Mouse (Mus musculus): Measurements from ENCODE around the gene 1600002K03Rik.
"Not testable (repeated sequence)": the region's sequence is repeated elsewhere in the genome, so short reads cannot be mapped to it uniquely, and the experiment has no call there.

1600002K03Rik gene

DNA sequence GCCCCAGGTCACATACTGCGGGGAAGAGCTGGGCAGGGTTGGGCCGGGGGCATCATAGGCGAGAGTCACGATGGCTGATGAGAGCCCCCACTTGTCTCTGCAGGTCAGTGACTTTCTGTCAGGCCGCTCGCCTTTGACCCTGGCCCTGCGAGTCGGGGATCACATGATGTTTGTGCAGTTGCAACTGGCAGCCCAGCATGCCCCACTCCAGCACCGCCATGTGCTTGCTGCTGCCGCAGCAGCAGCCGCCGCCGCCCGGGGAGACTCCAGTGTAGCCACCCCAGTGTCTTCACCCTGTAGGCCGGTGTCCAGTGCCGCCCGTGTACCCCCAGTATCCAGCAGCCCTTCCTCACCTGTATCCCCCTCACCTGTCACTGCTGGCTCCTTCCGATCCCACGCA is 19.0 kb upstream of the 1600002K03Rik start:
- no peak for DNase-seq (ENCODE audit: low spot score)

DNA sequence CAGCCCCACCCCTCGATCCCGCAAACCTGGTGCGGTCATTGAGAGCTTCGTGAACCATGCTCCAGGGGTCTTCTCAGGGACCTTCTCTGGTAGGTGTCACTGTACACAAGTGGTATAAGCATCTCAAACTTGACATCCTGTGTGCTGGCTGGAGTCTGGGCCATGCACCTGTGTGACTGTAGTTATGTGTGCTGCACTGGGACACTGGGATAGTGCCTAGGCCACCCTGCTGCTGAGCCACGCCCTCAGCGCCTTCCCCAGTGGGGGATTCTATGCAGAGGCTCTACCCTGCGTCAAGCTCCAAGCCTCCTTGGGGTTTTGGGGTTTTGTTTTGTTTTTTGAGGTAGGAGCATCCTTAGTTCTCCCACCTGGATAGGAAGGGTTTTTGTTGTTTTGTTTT is 18.4 kb upstream of the 1600002K03Rik start:
- DNase-seq (ENCODE audit: low spot score) = no peak

DNA sequence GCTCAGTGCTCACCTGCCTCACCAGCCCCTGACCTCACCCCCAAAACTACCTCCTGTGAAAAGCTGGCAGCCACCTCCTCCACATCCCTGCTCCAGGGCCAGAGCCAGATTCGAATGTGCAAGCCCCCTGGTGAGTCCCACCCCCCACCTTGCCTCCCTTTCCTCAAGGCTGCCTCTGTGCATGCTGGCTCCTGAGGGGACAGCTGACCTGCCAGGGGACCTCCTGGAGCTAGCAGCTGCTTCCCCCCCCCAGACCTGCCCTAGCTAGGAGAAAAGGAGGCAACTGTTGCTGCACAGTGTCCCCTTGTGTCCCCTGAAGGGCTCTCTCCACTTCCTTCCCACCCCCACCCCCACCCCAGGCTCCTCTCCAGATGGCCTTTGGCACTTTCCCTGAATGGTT is 17.5 kb upstream of the 1600002K03Rik start:
- DNase-seq (ENCODE audit: low spot score) = no peak

DNA sequence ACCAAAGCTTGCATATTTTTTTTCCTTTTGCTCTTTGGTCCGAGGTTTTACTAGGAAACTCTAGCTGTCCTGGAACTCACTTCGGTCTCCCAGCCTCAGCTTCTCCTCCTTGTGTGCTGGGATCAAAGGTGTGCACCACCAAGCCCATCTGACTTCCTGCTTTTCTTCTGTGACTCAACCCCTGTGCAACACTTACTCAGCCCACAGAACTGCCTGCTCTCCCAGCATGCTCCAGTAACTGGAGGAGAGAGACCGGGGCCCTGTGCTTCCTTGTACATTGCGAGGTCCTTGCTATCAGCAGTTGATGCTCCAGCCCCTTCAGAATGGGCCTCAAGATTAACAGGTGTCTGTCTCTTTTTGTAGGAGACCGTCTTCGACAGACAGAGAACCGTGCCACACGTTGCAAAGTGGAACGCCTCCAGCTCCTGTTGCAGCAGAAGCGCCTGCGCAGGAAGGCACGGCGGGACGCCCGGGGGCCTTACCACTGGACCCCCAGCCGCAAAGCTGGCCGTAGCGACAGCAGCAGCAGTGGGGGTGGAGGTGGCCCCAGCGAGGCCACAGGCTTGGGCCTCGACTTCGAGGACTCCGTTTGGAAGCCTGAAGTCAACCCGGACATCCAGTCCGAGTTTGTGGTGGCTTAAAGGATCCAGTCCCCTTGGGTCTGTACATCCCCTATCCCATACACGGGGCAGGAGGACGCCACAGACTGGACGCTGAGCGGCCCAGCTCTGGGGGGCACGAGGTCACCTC is 16.6 kb upstream of the 1600002K03Rik start:
- DNase-seq (ENCODE audit: low spot score) = no peak

DNA sequence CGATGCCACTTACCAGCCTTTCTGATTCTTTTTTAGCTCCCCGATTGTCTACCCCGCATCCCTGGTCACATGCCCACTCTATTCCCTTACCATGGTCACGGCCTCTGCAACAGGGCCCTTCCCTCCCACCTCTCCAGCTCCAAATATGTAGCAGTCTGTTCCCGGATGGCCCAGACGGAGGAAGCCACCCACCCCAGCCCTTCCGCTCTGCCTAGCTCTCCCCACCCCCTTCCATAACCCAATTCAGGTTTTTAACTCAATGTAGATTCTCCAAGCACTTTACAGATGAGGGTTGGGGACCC is 16.0 kb upstream of the 1600002K03Rik start:
- DNase-seq (ENCODE audit: low spot score) = no peak

DNA sequence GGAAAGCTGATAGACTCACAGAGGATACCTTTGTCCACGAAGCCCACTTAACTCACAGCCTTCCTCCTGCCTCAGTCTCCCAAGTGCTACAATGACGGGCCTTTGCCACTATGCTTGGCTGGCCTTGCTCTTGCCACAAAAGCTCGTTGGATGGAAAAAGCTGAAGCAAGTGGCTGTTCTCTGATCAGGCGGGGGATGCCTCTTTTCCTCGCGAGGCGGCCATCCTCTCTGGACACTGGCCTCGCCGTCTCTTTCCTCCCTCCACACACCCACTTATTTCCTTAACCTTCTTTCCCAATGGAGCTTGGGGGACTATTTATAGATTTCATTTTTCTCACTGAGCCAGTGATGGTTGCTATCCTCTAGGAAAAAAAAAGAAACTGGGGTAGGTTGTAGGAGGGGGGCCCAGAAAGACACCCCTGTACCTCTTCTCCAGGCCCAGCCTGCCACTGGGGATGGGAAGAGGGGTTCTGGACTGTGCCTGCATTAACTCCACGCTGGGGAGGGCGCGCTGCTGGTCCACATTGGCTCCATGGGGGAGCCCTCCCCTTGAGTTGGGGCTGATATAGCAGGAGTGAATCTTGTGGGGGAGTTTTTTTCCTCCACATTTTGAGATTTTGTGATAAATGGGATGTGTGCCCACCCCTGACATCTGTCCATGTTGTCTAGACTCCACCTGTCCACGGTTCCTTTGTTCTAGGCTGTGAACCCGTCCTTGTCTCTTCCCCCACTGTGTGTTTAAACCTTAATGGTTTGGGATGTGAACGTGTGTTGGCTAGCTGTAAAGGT is 15.4 kb upstream of the 1600002K03Rik start:
- DNase-seq (ENCODE audit: low spot score) = no peak

DNA sequence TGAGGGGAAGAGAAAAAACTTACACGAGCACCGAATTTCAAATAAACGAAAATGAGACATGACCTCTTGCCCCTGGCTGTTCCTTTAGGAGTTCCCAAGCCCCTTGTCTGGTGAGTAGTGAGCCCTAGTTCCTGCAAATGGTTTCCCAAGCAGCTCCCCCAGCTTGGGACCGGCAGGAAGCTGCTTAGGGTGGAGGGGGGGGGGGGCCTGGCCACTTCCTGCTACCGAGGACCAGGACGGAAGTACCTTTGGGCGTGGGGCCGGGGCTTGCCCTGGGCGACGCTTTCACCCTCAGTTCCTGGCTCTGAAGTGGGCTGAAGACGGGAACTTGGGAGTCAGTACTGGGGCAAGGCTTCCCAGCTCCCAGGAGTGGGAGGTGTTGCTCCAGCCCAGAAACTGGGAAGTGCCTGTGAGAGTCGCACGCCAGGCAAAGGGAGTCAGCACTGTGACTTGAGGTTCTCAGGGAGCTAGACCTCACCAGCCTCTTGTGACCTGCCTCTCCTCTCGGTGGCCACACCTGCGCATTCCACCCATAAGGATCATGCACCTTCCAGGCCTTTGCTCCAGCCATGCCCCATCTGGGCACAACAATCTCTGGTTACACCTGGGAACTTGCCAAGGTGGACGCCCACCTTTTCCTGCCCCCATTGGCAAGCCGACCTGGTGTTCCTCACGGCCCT is 14.3 kb upstream of the 1600002K03Rik start:
- peak; percentile 64 for DNase-seq (ENCODE audit: low spot score)

DNA sequence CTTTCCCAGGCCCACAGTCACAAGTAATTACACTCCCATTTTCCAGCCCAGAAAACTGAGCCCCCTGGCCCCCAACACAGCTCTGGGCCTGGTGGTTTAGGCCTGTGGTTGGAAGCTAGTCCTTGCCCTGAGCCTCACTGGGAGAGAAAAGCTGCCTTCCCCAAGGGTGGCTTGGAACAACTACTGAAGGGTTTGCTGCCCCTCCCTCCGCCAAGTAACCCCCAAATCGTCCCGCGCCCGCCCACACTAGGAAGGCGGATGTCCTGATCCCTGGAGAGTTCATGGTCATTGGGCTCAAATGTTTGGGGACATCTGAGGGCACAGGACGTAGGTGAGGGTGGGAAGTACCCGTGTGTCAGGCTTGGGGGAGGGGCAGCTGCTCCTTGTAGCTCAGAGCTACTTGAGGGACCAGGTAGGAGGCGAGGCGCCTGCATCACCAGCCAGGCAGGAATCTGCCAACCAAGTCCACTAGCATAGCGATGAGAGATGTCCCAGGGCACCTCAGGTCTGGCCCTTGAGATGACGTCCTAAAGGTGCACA is 13.7 kb upstream of the 1600002K03Rik start:
- DNase-seq (ENCODE audit: low spot score) = peak; percentile 68

DNA sequence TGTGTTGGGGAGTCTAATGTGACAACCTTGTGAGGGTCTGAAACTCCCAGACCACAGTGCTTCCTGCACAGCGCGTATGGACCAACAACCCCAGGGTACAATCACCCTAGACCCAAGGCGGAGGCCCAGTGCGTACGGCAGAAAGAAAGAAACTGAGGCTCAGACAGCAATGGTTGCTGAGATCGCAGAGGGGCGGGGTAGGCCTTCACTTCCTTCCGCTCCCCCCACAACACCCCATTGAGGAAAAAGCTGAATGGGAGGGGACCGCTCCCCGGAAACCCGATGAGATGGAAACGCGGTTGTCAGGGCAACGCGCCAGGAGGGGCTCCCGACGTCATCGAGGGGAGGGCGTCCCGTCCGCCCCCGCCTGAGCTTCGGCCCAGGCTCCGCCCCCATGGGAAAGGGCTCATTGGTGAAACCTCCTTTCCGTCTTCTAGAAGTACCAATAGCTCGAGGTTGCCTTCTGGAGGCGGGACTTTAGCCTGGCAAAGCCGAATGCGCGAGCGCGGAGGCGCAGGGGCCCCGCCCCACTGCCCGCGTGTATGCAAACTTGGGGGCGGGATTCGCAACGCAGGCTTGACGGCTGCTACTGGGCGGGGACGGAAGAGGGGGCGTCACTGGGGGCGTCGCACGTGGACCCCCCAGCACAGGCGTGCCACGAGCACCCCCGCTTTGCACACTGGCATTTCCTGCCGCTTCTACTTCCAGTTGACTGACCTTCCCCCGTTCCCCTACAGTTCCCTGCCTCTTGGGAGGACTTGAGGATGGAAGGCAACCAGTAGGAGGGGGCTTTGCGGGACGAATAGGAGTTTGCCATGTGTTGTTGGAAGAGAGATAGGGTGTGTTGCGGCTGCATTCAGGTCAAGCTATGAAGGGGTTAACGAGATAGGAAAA is 12.9 kb upstream of the 1600002K03Rik start:
- DNase-seq (ENCODE audit: low spot score) = peak; percentile 97

DNA sequence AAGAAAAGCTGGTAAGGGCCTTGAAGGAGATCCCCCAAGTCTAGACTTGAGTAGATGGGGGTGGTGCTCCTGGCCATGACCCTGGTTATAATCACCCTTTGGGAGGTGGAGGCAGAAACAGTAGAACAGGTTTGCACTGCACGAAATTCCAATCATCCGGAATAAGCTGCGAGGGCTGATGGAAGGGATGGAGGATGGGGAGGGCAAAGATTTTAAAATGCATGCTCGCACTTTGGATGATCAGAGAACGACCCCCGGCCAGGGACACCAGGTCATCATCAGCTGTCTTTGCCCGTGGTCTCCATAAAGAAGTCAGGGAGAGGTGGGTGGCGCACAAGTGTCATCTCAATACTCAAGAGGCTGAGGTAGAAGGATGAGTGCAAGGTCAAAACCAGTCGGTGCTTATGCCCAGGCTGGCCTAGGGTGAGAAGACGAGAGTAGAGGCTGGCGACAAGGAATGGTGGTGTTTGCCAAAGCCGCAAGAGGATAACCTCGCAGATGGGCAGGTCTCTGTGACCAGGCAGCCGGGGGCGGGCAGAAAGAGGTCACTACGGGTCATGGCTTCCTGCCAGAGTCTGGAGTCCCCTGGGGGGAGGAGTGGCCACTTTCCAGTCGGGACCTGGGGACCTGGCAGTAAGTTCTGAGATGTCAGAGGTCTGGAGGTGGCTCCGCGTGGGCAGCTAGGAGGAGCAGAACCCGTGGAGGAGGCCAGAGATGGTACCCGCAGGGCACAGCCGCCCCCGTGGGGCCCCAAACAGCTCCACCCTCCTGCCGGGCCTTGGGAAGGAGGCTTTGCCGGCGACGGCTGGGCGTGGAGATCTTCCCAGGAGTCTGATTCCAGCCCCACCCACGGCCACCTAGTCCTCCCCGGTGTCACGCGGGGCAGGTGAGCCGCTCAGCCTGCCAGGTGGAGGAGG is 12.0 kb upstream of the 1600002K03Rik start:
- peak; percentile 87 for DNase-seq (ENCODE audit: low spot score)

DNA sequence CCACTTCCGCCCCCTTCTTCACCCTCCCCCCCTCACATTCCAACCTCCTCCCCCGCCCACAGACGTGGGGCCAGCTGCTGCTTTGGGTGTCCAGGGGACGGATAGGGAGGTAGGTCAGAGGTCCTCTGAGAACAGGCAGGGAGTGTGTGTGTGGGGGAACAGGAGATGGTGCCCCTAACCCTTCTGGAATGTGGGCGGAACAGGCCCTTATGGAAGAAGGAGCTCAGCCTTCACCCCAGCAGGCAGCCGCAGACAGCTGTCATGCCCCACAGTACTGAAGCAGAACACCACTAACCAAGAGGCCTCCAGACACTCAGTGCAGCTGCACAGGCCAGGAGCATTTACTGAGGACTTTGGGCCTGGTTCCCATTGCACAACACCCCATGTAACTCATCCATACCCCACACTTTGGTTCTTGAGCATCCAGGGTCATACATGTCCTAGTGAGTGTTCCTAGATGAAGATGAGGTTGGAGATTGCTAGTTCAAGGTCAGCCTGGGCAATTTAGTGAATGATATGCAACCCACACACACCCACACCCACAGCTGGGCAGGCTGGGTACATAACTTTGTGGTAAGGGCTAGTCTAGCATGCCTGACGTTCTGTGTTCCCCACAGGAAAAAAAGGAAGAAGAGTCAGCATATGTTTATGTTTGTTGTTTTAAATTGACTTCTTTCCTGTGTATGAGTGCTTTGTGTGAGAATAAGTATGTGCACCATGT is 11.1 kb upstream of the 1600002K03Rik start:
- DNase-seq (ENCODE audit: low spot score) = peak; percentile 68

DNA sequence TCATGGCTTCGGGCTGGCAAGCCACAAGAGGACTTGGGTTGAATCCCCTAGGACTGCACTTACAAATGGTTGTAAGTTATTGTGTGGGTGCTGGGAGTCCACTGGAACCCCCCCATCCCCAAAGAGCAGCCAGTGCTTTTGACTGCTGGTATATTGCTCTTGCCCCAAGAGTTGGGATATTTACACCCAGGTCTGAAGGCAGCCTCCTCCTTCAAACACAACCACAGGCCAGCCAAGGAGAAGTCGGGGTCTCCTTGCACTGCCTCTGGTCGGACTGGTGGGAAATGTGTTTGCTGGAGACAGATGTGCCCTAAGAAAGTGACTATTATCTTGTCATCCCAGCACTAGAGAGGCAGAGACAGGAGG is 10.5 kb upstream of the 1600002K03Rik start:
- DNase-seq (ENCODE audit: low spot score) = no peak

DNA sequence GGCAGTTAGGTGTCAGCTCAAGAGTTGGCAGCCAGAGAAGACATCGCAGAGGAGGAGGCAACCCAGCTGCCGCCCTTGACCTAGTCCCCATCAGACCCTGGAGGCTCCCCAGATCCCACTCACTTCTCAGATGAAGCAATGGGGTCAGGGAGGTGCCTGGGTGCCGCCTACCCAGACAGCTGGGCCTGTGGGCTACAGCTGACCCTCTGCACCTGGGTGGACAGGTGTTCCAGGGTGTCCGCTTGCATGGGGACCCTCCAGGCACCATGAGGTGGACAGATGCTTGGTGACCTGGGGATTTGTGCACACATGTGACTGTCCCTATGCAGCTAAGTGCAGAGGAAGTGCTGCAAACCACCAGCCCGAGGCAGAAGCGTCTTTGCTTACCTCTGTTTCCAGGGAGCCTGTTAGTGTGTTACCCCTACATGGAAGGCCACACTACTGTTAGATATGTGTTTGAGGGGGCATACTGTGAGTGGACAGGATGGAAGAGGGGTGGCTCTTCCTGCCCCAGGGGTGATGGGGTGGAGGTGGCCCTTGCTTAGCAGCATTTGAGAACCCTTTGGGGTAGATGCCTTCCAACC is 9.9 kb upstream of the 1600002K03Rik start:
- no peak for DNase-seq (ENCODE audit: low spot score)

DNA sequence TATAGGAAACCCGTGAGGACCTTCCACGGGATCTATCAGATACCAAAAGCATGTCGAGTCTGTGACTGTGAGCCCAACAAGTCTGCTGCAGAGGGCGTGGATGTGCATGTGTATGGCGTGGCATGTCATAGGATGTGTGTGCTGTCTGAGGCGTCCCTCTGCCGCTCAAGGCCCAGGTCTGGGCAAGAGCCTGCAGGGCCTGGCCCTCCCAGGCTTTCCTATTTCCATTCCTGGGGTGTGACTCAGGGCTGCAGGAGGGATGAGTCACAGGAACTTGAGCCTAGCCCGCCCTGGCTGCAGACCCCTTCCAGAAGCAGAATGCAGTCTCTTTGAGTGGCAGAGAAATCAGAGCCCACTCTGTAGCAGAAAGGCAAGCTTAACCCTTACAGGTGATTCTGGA is 9.0 kb upstream of the 1600002K03Rik start:
- no peak for DNase-seq (ENCODE audit: low spot score)

DNA sequence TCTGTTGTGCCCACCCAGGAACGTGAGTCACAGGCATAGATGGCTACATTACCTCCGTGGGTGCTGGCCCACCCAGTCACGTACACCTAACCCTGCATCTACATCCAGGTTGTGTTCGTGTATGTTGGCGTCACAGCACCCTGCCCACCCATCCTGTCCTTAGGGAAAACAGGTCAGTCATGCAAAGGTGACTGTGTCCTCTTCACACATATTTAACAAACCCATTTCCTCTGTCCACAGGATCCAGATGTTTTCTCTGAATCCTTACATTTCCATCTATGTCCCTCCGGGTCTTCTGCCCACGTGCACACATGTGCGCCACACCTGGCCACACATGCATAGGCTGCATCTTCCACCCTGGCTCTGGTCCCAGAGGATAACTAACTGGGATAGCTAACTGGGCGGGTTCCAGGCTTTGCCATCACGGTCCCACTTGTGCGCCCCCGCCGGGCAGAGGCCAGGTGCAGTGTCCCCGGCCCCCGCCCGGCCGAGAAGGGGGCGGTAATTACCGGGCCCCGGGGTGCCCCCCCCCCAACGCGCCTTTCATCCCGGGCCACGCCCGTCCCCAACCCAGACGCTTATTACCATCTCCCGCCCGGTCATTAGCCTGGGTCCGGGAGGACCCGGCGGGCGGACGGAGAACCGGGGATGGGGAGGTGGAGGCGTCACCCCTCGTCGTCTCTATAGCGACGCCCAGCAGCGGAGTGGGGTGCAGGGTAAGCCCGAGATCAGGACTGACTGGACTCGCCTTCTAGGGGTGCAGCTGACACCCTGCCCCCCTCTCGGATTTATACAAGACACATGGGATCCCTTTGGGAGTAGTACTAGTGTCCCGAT is 8.4 kb upstream of the 1600002K03Rik start:
- no peak for DNase-seq (ENCODE audit: low spot score)

DNA sequence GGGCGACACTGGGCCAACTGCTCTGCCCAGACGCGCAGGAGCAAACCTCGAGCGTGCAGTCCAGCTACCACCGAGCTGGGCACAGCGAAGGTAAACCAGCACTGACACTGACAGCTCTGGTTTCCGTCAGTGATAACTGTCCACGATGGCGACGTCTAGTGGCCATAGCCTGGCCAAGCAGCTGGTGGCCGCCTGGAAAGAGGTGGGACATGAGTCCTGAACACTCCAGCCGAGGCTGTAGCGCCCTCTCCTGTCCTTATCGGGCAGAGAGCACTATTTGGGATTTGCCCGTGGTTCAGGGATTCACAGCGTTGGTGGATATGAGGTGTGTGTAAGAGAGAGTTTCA is 7.8 kb upstream of the 1600002K03Rik start:
- peak; percentile 89 for DNase-seq (ENCODE audit: low spot score)

DNA sequence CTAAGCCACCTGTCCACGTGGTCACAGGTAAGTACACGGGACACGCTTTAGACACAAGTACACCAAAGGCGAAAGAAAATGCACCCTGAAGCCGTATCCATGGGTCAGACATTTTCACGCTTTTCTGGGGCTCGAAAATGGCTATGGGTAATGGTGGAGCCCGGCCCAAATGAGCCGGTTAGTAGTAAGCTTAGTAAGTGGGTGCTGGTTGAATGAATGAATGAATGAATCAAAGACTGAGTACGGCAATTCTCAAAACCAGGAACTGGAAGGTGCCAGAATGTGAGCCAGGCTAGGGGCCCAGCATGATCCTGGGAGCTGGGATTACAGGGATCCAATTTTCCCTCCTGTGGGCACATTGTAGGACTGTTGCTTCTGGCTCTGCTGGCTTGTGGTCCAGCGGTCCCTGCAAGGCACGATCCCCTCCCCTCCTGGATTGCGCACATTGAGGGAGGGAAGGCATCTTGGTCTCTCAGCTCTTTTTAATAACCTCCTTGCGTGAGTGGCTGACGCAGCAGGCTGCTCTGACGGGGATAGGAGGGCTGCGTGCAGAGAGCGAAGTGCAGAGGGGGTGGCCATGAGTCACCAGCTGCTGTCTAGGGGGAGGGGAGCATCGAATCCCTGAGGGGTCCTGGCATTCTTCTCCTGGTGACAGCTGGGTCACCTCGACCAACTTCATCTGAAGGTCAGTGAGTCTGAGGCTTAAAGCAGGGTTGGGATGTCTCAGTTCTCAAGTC is 7.2 kb upstream of the 1600002K03Rik start, which contains the start of gene Cirbp:
Gene Cirbp, plus strand, starts transcription at position 594 of the 737 bp plus-strand sequence.
- no peak for DNase-seq (ENCODE audit: low spot score)

DNA sequence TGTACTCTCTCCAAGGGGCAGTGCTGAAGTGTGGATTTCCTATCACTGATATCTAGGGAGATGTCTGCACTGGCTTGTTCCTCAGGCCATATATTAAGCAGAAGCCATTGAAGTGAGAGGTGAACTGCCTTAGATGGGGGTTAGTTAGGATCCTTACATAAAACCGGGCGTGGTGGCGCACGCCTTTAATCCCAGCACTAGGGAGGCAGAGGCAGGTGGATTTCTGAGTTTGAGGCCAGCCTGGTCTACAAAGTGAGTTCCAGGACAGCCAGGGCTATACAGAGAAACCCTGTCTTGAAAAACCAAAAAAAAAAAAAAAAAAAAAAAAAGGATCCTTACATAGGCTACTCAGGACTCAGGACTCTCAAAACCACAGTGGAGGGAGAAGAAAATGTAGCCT is 6.6 kb upstream of the 1600002K03Rik start:
- DNase-seq (ENCODE audit: low spot score) = not testable (repeated sequence)

Measured in testis, postnatal 14 days (tissue).